Mouse (Mus musculus): ENCODE data around the gene Cpne2. TPM values are rescaled to one million over a fixed set of nuclear protein-coding genes. Genes with fewer than 3 reads are reported as not detected.

The Cpne2 gene
- total RNA-seq, 1 experiment, result 12.5 TPM

DNA sequence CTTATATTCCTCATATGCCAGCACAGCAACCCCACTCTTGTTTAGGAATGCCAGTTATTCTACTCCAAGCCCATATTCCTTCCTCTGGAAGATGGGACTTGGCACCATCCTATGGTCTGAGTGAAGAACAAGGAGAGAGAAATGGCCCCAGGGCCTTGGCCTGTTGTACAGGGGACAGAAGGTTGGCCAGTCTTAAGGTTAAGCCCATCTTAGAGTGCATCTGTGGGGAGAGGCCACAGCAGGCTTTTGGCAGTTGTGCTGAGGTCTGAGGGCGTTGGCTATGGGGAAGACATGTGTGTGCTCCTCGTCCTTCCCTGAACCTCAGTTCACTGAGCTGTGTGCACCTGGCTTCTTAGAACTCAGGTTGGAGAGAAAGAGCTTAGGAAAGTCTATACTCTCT, 19.9 kb downstream of the Cpne2 start:
- DNase-seq (ENCODE audit: low read depth, low spot score), result no peak
- in situ Hi-C loops (cut with MboI; ENCODE audit: low sequenced_read_pairs in 2 of 2, unreplicated experiment in 2 of 2), result no loop called here
- Histone ChIP-seq H3K27ac (ENCODE audit: insufficient read depth, low read depth, low read length, poor library complexity, severe bottlenecking) (no peak overlapping the region), H3K9me3 (ENCODE audit: control insufficient read depth, insufficient read depth, low read depth, low read length) (no peaks in the 10 kb centered on the region), H3K36me3 (ENCODE audit: control insufficient read depth, insufficient read depth, low read length, poor library complexity, severe bottlenecking) (no peaks in the 10 kb centered on the region), H3K9ac (ENCODE audit: insufficient read depth, low read depth, low read length, poor library complexity, severe bottlenecking) (no peak overlapping the region), H3K4me1 (ENCODE audit: control insufficient read depth in 2 of 2, insufficient read depth in 2 of 2, low read length in 2 of 2, poor library complexity in 1 of 2) (no peaks in the 10 kb centered on the region), H3K4me3 (ENCODE audit: insufficient read depth in 1 of 2, low read depth in 1 of 2, low read length in 2 of 2, poor library complexity in 1 of 2, severe bottlenecking in 1 of 2) (no peak overlapping the region)
- TF ChIP-seq HCFC1 (IDR thresholded peaks at IDR 0.05; ENCODE audit: borderline replicate concordance, insufficient read depth, low read length) (no peak), CHD2 (IDR thresholded peaks at IDR 0.05; ENCODE audit: low read depth, low read length) (no peak), ZC3H11A (IDR thresholded peaks at IDR 0.05; ENCODE audit: borderline replicate concordance, low read depth, low read length) (no peak), MAFK (IDR thresholded peaks at IDR 0.05; ENCODE audit: insufficient read depth, low read depth, low read length) (no peak)

DNA sequence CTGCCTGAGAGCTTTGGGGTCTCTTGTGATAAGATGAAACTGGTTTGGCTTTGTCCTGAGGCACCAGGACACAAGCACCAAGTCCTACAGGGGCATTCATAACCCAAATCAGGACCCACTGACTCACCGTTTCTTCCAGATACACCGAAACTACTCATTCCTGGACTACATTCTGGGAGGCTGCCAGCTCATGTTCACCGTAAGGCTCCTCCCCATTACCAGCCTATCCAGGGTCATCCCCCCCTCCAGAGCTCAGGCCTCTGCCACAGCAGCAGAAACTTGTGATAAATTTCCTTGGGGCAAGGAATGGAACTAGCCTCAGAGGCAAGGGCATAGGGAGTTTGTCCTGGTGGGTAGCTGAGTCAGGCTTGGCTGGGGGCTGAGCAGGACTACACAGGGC, 24.5 kb downstream of the Cpne2 start:
- Histone ChIP-seq H3K9ac (ENCODE audit: insufficient read depth, low read depth, low read length, poor library complexity, severe bottlenecking) (no peak overlapping the region), H3K4me1 (ENCODE audit: control insufficient read depth in 2 of 2, insufficient read depth in 2 of 2, low read length in 2 of 2, poor library complexity in 1 of 2) (no peaks in the 10 kb centered on the region), H3K9me3 (ENCODE audit: control insufficient read depth, insufficient read depth, low read depth, low read length) (no peaks in the 10 kb centered on the region), H3K4me3 (ENCODE audit: insufficient read depth in 1 of 2, low read depth in 1 of 2, low read length in 2 of 2, poor library complexity in 1 of 2, severe bottlenecking in 1 of 2) (no peak overlapping the region), H3K27ac (ENCODE audit: insufficient read depth, low read depth, low read length, poor library complexity, severe bottlenecking) (no peak overlapping the region), H3K36me3 (ENCODE audit: control insufficient read depth, insufficient read depth, low read length, poor library complexity, severe bottlenecking) (no peaks in the 10 kb centered on the region)
- in situ Hi-C loops (cut with MboI; ENCODE audit: low sequenced_read_pairs in 2 of 2, unreplicated experiment in 2 of 2), result no loop called here
- no peak for TF ChIP-seq ZNF384 (IDR thresholded peaks at IDR 0.05; ENCODE audit: low read depth, low read length)
- TF ChIP-seq ZC3H11A (IDR thresholded peaks at IDR 0.05; ENCODE audit: borderline replicate concordance, low read depth, low read length), result no peak
- TF ChIP-seq HCFC1 (IDR thresholded peaks at IDR 0.05; ENCODE audit: borderline replicate concordance, insufficient read depth, low read length), result no peak
- no peak for TF ChIP-seq CHD2 (IDR thresholded peaks at IDR 0.05; ENCODE audit: low read depth, low read length)
- no peak for TF ChIP-seq MAFK (IDR thresholded peaks at IDR 0.05; ENCODE audit: insufficient read depth, low read depth, low read length)
- DNase-seq (ENCODE audit: low read depth, low spot score), result no peak

DNA sequence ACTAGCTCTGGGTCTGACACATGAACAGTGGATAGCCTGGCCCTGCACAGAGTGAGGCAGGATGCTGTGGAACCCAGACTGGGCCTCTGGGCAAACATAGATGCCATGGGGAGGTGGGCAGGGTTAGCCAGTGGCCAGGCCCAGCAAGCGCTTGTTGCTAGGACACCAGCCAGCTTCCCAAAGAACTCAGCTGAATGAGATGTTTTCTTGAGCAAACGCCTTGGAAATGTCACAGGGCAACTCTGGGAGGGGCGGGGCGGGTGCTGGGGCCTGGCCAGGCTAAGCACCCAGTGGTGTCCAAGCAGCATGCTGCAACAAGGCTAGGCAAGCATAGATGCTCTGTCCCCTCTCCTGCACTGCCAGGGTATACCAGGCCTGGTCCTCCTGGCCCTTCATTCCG, 28.5 kb downstream of the Cpne2 start:
- no peak overlapping the region for H3K27ac ChIP-seq (ENCODE audit: insufficient read depth, low read depth, low read length, poor library complexity, severe bottlenecking)
- H3K9ac ChIP-seq (ENCODE audit: insufficient read depth, low read depth, low read length, poor library complexity, severe bottlenecking), result no peak overlapping the region
- TF ChIP-seq CHD2 (IDR thresholded peaks at IDR 0.05; ENCODE audit: low read depth, low read length), result no peak
- TF ChIP-seq ZC3H11A (IDR thresholded peaks at IDR 0.05; ENCODE audit: borderline replicate concordance, low read depth, low read length), result no peak
- no peak for TF ChIP-seq MAFK (IDR thresholded peaks at IDR 0.05; ENCODE audit: insufficient read depth, low read depth, low read length)
- TF ChIP-seq HCFC1 (IDR thresholded peaks at IDR 0.05; ENCODE audit: borderline replicate concordance, insufficient read depth, low read length), result no peak
- TF ChIP-seq ZNF384 (IDR thresholded peaks at IDR 0.05; ENCODE audit: low read depth, low read length), result no peak
- H3K9me3 ChIP-seq (ENCODE audit: control insufficient read depth, insufficient read depth, low read depth, low read length), result no peaks in the 10 kb centered on the region
- DNase-seq (ENCODE audit: low read depth, low spot score), result no peak
- no peaks in the 10 kb centered on the region for H3K36me3 ChIP-seq (ENCODE audit: control insufficient read depth, insufficient read depth, low read length, poor library complexity, severe bottlenecking)
- H3K4me3 ChIP-seq (ENCODE audit: insufficient read depth in 1 of 2, low read depth in 1 of 2, low read length in 2 of 2, poor library complexity in 1 of 2, severe bottlenecking in 1 of 2), result no peak overlapping the region
- in situ Hi-C loops (cut with MboI; ENCODE audit: low sequenced_read_pairs in 2 of 2, unreplicated experiment in 2 of 2), result no loop called here
- peaks cover 0 to 2% of the 10 kb centered on the region in 2 experiments; a peak in 1 of 4 replicates for H3K4me1 ChIP-seq (ENCODE audit: control insufficient read depth in 2 of 2, insufficient read depth in 2 of 2, low read length in 2 of 2, poor library complexity in 1 of 2)

DNA sequence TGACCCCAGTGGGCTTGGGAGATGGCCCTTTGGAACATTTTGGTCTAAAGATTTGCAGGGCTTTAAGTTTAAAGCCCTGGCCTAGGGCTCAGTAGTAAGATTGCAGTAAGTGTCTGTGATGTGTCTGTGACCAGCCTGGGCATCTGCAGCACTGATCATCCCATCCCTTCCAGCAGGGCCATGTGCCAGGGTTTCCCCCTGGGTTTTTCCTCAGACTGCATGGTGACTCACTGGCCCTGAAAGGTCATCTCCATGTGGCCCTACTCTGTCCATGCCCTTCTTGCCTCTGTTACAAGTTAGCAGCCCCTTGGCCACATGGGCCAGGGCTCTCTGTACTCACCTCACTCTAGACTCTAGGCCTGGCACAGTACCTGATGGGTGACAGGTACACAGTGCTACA, 31.6 kb downstream of the Cpne2 start:
- Histone ChIP-seq H3K36me3 (ENCODE audit: control insufficient read depth, insufficient read depth, low read length, poor library complexity, severe bottlenecking) (no peaks in the 10 kb centered on the region; the same call in 1 of the 2 replicates), H3K9me3 (ENCODE audit: control insufficient read depth, insufficient read depth, low read depth, low read length) (no peaks in the 10 kb centered on the region), H3K9ac (ENCODE audit: insufficient read depth, low read depth, low read length, poor library complexity, severe bottlenecking) (no peak overlapping the region), H3K4me1 (ENCODE audit: control insufficient read depth in 2 of 2, insufficient read depth in 2 of 2, low read length in 2 of 2, poor library complexity in 1 of 2) (peaks cover 0 to 4% of the 10 kb centered on the region in 2 experiments; a peak in 1 of 4 replicates), H3K27ac (ENCODE audit: insufficient read depth, low read depth, low read length, poor library complexity, severe bottlenecking) (no peak overlapping the region), H3K4me3 (ENCODE audit: insufficient read depth in 1 of 2, low read depth in 1 of 2, low read length in 2 of 2, poor library complexity in 1 of 2, severe bottlenecking in 1 of 2) (no peak overlapping the region)
- DNase-seq (ENCODE audit: low read depth, low spot score), result no peak
- TF ChIP-seq MAFK (IDR thresholded peaks at IDR 0.05; ENCODE audit: insufficient read depth, low read depth, low read length) (no peak), HCFC1 (IDR thresholded peaks at IDR 0.05; ENCODE audit: borderline replicate concordance, insufficient read depth, low read length) (no peak)
- in situ Hi-C loops (cut with MboI; ENCODE audit: low sequenced_read_pairs in 2 of 2, unreplicated experiment in 2 of 2), result no loop called here

DNA sequence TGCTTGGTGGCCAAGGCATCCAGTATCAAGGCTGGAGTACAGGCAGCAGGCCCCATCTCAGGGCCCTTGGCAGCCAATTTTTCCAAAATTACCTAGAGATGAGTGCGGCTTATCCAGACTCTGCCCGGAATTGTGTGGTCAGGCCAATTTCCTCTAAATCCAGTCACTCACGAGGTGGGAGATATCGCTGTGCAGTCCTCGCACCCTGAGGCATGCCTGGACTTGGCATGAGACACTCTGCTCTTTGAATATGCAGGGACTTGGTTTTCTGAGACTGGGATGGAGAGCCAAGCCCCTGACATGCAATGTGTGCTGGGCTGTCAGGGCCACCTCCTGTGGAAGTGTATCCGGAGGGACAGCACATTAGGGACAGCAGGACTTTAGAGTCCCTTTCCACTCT, 33.2 kb downstream of the Cpne2 start:
- peaks cover 0 to 4% of the 10 kb centered on the region in 2 experiments; a peak in 1 of 4 replicates for H3K4me1 ChIP-seq (ENCODE audit: control insufficient read depth in 2 of 2, insufficient read depth in 2 of 2, low read length in 2 of 2, poor library complexity in 1 of 2)
- H3K36me3 ChIP-seq (ENCODE audit: control insufficient read depth, insufficient read depth, low read length, poor library complexity, severe bottlenecking), result no peaks in the 10 kb centered on the region; the same call in 1 of the 2 replicates
- no peak overlapping the region for H3K27ac ChIP-seq (ENCODE audit: insufficient read depth, low read depth, low read length, poor library complexity, severe bottlenecking)
- TF ChIP-seq ZNF384 (IDR thresholded peaks at IDR 0.05; ENCODE audit: low read depth, low read length), result no peak
- no peak for TF ChIP-seq HCFC1 (IDR thresholded peaks at IDR 0.05; ENCODE audit: borderline replicate concordance, insufficient read depth, low read length)
- TF ChIP-seq CHD2 (IDR thresholded peaks at IDR 0.05; ENCODE audit: low read depth, low read length), result no peak
- TF ChIP-seq MAFK (IDR thresholded peaks at IDR 0.05; ENCODE audit: insufficient read depth, low read depth, low read length), result no peak
- no peak for TF ChIP-seq ZC3H11A (IDR thresholded peaks at IDR 0.05; ENCODE audit: borderline replicate concordance, low read depth, low read length)
- H3K9me3 ChIP-seq (ENCODE audit: control insufficient read depth, insufficient read depth, low read depth, low read length), result no peaks in the 10 kb centered on the region
- in situ Hi-C loops (cut with MboI; ENCODE audit: low sequenced_read_pairs in 2 of 2, unreplicated experiment in 2 of 2), result no loop called here
- DNase-seq (ENCODE audit: low read depth, low spot score), result no peak
- H3K4me3 ChIP-seq (ENCODE audit: insufficient read depth in 1 of 2, low read depth in 1 of 2, low read length in 2 of 2, poor library complexity in 1 of 2, severe bottlenecking in 1 of 2), result no peak overlapping the region
- no peak overlapping the region for H3K9ac ChIP-seq (ENCODE audit: insufficient read depth, low read depth, low read length, poor library complexity, severe bottlenecking)

All from ES-E14 (cell line).